Mouse (Mus musculus): ENCODE measurements around the gene Cd79a.

- no peak for TF ChIP-seq CHD2 (IDR thresholded peaks at IDR 0.05; ENCODE audit: low read depth, low read length)
- TF ChIP-seq HCFC1 (IDR thresholded peaks at IDR 0.05; ENCODE audit: borderline replicate concordance, insufficient read depth, low read length), result no peak
- no peak for TF ChIP-seq ZNF384 (IDR thresholded peaks at IDR 0.05; ENCODE audit: low read depth, low read length)
Observed at GRCm38 (mm10) chr7:24856460-24857120, 40.6 kb upstream of the Cd79a start.

Data from ES-E14 (cell line).